Mouse (Mus musculus) T-helper 1 cell (primary cell): ENCODE data around the gene Sptbn4.

Experiments
- in situ Hi-C: fragments of 300-600 bp; cut with MboI, MseI; formaldehyde crosslinking; loops from one replicate; pipeline ENCODE4 v1.15.1; 2025; ENCODE audit warnings: high pct_unique_total_duplicates

Sptbn4 gene

DNA sequence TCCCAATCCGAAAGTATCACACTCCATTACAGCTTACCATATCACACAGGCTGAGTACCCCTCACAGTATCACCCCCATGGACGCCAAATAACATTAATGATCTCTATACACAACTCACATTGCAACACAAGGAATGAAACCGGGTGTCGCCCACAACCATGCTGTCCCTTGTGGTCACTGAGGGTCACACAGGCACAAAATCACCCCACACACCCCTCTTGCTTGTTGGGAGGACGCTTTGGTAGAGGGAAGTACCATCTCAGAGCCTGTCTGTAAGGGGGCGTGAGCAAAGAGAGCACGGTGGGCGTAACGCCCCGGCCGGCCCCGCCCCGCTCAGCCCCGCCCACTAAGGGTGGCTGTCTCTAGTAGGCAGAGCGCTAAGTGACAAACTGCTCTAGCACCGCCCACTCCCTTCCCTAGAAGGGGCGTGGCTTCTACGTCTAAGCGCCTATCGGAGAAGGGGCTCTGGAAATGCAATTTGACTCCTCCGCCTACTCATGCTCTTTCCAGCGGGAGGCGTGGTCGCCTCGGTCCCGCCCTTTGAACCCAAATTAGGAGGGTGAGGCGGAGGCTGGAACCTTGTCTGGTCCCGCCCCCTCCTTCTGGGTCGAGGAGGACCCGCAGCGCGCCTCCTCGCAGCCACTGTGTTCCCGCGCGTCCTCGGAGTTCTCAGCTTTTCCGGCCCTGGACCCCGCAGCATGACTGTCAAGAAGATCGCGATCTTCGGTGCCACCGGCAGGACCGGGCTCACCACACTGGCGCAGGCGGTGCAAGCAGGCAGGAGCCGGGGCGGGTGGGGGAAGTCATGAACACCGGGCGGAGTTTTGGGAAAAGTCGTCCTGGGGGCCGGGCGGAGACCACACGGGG is at the start of gene Sptbn4, which contains the start of gene Blvrb:
Sptbn4 (minus strand) TSS at position 268 of the 868 bp plus-strand sequence.
Blvrb (plus strand) TSS at position 560 of the 868 bp plus-strand sequence.
- in situ Hi-C loops: loop anchor here (5.0 kb wide), 1 partner anchor 35 kb away; no protein-coding TSS in a partner anchor

DNA sequence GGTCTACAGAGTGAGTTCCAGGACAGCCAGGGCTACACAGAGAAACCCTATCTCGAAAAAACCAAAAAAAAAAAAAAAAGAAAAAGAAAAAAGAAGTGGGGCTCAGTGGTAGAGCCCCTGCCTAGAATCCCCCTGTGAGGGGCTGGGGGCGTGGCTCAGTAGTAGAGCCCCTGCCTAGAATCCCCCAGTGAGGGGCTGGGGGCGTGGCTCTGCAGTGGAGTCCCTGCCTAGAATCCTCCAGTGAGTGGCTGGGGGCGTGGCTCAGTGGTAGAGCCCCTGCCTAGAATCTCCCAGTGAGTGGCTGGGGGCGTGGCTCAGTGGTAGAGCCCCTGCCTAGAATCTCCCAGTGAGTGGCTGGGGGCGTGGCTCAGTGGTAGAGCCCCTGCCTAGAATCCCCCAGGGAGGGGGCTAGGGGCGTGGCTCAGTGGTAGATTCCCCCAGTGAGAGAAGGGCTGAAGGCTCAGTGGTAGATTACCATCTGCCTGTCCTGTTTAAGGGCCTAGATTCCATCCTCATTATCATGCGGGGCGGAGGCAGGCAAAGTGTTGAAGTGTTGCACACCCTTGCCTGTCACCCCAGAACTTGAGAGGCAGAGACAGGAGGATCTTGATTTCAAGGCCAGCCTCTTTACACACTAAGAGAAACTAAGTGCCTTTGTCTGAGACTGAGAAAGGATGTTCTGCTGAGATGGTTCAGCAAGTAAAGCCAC is 47.3 kb upstream of the Sptbn4 start:
- in situ Hi-C loops: loop anchor here (5.0 kb wide), 1 partner anchor 102 kb away; no protein-coding TSS in a partner anchor

DNA sequence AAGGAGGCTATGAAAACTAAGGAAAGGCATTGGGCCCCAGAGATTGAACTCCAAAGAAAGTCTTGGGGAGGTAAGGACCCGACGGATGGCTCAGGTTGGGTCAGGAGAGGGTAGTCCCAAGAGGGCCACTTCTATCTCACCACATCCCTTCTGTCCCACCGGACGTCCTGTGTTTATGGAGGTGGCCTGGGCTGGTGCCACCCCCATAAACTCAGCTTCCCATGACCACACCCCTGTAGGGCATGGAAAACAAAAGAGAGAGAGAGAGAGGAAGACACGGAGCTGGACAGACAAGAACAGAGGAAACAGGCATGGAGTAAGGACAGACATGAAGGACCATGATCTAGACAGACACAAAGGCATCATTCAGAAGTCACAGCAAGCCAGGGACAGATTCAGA is 46.0 kb upstream of the Sptbn4 start:
- in situ Hi-C loops: no loop called here

DNA sequence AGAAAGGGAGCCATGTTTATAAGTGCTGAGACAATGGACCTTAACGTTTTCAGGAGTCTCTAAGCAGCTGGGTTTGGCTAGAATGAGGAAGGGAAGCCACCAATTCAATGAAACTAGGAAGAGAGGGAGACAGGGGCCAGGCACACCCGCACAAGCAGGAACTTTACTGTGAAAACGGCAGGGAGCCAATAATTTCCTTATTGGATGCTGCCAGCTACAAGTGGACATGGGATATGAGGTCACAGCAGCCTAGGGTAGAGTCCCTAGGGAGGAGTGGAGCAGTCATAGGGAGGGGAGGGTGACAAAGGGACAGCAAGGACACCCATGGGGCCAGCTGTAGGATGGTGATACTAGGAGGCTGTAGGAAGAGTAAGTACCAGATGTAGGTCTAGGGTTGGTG is 45.5 kb upstream of the Sptbn4 start:
- in situ Hi-C loops: no loop called here

DNA sequence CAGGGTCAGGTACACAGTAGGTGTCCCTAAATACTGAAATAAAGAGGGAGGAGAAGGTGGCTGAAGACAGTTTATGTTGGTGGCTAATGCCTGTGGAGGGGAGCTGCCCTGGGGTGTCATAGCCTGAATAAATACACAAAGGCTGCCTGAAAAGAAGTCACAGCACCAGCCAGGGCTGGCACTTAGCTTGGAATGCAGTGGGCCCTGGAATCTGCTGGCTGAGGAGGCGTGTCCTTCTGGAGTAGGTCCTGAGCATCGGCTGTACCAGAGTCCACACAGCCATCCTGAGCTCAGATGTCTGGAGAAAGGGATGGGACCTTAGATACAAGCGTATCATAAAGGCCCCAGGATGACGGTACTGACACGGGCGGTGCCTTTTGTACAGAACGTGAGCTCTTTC is 44.4 kb upstream of the Sptbn4 start:
- in situ Hi-C loops: no loop called here

DNA sequence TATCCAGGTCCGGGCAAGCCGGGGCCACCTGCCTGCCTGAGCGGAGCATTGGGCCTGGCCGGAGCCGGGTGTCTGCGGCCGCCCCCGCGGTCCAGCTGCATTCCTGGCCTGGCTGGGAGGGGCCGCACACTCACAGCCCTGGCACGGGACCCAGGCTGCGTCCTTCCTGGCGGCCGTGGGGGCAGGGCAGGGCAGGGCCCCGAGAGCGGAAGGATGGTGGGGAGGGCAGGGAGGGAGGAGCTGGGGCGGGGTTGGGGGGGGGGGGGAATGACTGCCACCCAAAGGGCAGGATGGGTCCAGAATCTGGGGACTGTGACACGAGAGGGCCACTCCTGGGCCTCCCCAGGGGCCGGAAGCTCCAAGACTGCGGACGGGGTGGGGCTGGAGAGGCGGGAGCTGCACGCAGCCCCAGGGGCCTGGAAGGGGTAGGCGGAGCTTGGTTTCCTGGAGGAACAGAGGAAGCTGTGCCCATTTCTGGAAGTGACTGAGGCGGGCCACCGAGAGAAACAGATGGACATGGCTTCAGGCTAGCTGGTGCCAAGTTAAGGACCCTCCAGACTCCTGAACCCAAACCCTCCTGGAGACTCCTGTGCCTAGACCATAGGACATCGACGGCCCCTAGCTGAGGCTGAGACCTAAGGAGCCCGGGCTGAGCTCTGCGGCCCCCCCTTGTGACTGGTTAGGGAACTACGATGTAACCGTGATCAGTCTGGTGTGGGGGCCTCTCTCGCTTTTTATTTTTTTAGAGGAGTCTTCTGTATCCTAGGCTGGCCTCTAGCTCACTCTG is 43.2 kb upstream of the Sptbn4 start:
- in situ Hi-C loops: no loop called here

DNA sequence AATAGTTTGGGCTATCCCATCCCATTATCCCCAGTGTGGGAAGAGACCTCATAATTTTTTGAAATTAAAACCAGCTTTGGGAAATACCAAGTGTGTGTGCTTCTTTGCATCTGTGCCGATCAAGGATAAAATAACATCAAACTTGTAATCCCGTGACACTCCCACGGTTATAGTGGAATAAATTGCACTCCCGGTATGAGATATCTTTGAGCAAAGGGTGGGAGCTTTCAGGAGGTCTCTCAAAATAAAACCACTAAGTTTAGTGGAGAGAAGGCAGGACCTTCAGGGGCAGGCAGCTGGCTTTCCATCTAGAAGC is 42.7 kb upstream of the Sptbn4 start:
- in situ Hi-C loops: no loop called here

DNA sequence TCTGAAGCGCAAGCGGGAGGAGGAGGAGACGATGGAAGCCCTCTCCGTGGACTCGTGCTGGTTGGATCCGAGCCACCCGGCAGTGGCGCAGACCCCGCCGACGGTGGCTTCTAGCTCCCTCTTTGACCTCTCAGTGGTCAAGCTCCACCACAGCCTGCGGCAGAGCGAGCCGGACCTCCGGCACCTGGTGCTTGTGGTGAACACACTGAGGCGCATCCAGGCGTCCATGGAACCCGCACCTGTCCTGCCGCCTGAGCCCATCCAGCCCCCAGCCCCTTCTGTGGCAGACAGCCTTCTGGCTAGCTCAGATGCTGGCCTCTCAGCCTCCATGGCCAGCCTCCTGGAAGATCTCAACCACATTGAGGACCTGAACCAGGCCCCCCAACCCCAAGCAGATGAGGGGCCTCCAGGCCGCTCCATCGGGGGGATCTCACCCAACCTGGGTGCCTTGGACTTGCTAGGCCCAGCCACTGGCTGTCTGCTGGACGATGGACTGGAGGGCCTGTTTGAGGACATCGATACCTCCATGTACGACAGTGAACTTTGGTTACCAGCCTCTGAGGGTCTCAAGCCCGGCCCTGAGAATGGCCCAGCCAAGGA is 41.9 kb upstream of the Sptbn4 start:
- in situ Hi-C loops: no loop called here

DNA sequence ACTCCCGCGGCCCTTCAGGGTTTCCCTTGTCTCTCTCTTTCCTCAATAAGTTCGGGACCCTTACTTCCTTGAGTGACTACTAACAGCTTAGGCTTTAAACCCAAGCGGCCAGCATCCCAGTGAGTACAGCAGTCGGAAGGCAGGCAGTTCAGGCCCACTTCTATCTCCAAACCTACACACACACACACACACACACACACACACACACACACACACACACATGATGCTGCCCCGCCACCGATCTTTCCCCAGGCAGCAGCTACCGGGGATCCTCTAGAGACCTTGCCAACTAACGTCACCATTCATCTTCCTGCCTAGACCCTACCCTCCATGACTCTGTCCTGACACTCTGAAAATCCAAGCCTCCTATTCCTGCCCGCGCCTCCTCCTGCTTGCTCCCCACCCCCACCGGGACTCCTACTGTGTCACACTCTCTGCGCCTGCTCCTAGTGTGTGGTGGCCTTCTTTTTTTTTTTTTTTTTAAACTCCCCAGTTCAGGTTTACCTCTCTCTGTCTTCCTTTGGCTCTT is 40.3 kb upstream of the Sptbn4 start:
- in situ Hi-C loops: no loop called here

DNA sequence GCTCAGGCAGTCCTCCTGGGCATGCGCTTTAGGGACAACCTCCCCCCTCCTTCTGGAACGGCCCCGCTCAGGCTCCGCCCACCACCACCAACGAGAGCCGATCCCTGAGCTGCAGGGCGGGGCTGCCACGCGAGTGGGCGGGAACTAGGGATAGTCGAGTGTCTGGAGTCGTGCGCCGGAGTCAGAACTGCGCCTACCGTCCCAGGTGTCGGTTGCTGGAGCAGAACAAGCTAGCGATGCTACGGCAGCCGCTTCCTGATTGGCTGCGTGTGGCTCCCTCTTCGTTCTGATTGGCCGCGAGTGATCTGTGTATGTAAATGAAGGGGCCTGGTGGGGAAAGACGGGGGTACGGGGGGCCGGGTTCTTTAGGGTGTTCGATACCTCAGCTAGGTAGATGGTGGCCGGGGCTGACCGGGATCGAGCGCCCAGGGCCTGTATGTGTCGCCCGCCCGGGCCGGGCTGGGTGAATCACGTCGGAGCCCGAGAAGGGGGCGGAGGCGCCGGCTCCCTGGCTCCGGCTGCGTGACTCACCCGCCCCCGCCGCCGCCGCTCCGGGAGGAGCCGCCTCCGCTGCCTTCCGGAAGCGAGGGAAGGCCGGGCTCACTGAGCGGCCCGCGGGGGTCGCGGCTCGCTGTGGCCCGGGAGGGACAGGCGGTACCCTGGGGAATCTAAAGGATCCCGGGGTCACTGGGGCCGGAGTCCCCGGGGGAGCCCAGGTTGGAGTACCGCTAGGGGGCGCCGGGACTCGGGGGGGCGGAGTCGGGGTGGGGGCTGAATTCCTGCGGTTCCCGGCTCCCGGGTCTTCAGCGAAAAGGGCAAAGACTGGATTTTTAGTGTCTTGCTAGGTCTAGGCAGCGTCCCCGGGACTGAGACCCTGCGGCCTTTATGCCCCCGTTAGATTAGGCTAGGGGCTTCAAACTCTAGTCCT is 39.5 kb upstream of the Sptbn4 start, which contains the start of gene Sertad1:
Sertad1 (plus strand) TSS at position 141 of the 928 bp plus-strand sequence.
- in situ Hi-C loops: no loop called here

DNA sequence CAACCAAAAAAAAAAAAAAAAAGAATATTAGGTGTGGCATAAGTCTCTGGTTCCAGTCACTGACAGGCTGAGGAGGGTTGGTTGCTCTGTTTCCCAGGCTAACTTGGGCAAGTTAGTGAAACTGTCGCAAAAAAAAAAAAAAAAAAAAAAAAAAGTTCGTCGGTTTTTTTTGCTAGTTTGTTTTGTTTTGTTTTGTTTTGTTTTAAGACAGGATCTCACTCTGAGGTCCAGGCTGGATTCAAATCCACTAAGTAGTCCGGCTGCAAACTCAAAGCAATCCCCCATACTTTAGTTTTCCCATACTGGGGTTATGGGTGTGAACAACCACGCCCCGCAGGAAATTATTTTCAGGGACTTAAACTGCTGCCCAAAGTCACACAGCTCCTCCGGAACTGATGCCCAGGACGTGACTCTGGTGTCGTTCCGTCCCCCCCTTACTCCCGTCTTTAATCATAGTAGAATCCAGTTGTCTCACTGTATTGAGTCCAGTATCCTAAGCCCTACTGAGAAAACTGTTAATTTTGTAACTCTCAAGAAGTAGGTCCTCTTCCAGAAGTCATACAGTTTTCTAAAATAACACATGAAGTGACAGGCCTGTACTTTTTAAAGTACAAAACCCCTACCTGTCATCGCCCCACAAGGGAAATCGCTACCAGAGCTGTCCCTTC is 38.8 kb upstream of the Sptbn4 start:
- in situ Hi-C loops: no loop called here

DNA sequence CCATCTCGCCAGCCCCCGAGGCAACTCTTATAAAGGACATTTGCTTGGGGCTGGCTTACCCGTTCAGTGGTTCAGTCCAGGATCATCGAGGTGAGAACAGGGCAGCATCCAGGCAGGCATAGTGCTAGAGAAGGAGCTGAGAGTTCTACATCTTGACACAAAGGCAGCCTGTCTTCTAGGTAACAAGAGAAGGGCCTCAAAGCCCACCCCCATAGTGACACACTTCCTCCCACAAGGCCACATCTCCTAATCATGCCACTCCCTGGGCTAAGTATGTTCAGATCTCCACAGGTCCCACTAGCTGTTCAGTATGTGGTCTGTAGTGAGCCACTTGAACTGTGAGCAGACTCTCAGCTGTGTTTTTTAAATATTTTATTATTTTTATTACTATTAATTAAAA is 36.4 kb upstream of the Sptbn4 start:
- in situ Hi-C loops: loop anchor here (5.0 kb wide), 1 partner anchor 37 kb away; the partner anchor contains the start of genes Blvrb and Sptbn4

DNA sequence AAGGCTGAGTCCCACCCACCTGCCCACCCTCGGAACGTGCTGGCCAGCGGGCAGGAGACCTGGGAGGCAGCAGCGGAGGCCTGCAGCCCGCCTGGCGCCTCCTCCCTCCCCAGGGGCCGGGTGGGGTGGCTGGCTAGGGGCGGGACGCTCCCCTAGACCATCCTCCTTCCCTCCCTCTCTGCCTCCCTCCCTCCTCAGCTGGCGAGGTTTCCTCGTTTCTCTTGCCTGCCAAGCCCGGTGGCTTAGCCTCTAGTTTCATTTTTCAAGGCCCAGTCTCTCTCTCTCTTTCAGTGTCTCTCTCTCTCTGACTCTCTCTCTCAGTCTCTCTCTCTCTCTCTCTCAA is 34.1 kb upstream of the Sptbn4 start:
- in situ Hi-C loops: loop anchor here (5.0 kb wide), 1 partner anchor 34 kb away; the partner anchor contains the start of genes Blvrb and Sptbn4

DNA sequence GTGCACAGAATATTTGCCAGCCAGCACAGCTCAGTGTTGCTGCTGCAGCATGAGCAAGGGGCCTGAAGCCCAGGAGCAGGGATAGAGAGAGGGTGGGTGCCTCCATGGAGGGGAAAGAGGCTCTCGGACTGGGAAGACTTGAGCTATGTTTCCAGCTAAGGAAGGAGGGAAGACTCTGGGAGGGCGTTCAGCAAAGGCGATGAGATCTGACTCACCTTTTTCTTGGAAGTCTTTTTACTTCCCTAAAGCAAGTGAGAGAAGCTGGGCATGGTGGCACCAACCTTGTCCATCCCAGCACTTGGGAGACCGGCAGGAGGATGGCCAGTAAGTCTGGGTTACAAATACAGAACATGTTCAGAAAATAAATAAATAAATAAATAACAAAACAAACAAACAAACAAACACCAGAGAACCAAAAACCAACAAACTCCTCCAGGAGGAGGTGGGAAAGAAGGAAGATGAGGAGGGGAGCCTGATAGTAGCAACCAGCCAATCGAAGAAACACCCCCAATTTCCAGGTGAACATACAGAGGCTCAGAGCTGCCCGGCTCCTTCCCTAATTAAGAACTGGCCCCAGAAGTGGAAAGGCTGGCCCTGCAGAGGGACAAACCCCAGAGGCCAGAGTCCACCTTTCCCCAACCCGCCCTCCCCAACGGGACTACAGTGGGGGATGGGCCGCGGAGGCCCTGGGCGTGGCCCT is 33.6 kb upstream of the Sptbn4 start:
- in situ Hi-C loops: loop anchor here (5.0 kb wide), 1 partner anchor 34 kb away; the partner anchor contains the start of genes Blvrb and Sptbn4

DNA sequence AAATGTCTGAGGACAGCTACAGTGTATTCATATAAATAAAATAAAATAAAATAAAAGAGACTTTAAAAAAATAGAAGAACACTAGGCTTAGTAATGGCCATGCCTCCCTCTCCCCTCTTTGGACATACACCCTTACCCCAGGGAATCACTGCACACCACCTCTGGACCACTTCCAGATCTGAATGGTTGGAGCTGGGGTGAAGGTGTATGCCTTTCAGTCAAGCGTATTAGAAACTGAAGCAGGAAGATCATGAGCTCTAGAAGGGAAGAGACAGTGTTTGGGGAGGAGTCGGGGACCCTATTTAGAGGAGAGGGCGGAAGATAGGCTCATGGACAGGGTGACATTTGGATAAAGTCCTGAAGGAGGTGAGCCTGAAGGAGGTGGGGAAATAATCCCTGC is 33.0 kb upstream of the Sptbn4 start:
- in situ Hi-C loops: loop anchor here (5.0 kb wide), 1 partner anchor 33 kb away; the partner anchor contains the start of genes Blvrb and Sptbn4

DNA sequence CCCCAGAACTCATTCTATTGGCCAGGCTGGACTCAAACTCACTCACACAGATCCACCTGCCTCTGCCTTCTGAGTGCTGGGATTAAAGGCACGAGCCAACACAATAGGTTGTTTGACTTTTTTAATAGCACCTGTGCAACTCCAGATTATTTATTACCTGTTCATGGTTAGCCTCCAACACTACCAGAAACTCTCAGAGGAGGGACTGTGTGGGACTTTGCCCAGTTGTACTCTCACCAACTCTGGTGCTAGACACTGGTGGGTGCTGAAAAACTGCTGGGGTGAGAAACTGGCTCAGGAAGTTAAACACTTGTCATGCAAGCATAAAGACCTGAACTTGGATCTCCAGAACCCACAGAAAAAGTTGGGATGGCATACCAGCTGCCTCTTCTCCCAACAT is 32.3 kb upstream of the Sptbn4 start:
- in situ Hi-C loops: loop anchor here (5.0 kb wide), 1 partner anchor 32 kb away; the partner anchor contains the start of genes Blvrb and Sptbn4

DNA sequence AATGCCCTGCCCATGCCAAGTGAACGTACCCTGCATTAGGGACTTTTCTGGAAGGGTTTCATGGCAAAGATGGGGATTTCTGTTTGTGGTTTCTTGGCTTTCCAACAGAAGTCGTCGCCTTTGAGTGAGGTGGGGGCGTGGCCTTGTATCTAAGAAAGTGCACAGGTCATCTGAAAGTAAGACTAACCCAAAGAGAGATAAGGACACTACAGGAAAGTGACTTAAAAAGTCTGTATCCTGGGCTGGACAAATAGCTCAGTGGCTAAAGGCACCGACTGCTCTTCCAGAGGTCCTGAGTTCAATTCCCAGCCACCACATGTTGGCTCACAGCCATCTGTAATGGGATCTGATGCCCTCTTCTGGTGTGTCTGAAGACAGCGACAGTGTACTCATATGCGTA is 31.1 kb upstream of the Sptbn4 start:
- in situ Hi-C loops: no loop called here

DNA sequence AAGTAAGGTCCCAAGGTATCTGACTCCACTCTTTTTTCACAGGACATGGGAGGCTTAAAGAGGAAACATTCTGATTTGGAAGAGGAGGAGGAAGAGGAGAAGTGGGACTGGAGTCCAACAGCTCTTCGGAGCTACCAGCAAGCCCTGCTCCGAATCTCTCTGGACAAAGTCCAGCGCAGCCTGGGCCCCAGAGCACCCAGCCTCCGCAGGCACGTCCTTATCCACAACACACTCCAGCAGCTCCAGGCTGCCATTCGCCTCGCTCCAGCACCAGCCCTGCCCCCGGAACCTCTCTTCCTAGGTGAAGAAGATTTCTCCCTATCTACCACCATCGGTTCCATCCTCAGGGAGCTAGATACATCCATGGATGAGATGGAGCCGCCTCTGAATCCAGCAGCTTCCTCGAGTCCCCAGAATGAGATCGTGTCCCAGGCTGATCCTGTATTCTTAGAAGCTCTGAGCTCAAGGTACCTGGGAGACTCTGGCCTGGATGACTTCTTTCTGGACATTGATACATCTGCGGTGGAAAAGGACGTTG is 28.7 kb upstream of the Sptbn4 start:
- in situ Hi-C loops: no loop called here
